Mouse (Mus musculus) urinary bladder, postnatal 36 days (tissue): ENCODE data around the gene Nfatc2.

Source experiments
- DNase-seq, 2 experiments: peaks; one replicate each; pipeline ENCODE4 v3.0.0; 2022; ENCODE audit warnings: low spot score in 2 of 2, mixed read lengths in 1 of 2

Gene Nfatc2

DNA sequence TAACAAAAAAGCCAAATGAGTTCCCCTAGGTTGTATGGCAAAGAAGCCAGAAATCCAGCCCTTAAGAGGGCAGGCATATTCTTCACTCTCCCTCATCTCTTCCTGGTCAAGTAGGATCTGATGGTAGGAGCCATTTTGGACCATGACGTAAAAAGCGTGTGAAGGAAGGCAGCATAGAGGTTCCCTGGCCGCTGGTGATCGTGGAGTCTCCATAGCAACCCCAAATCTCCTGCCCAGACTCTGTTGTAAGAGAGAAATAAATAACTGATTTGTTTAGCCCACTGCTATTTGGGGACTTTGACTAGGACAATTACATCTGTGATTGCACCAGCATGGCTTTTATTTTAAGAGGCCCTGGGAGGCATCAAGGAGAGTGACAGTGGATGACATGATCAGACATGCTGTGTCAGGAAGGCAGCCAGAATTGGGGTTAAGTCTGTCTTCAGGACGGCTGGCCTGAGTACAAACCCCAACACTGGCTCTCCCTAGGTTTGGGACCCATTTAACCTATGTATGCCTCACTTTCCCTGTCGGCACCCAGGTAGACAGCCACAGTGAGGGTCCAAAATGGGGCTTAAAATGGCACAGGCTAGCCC lies 8.3 kb upstream of the Nfatc2 start:
- no peak for DNase-seq

GRCm38 (mm10) chr2:168608125-168608564 lies 6.7 kb upstream of the Nfatc2 start:
- DNase-seq: no peak

GRCm38 (mm10) chr2:168604655-168605070 lies 3.2 kb upstream of the Nfatc2 start:
- DNase-seq: peak in 1 of 2 experiments; percentile 15

- no peak for DNase-seq
These were observed 907 bp upstream of the Nfatc2 start for GRCm38 (mm10) chr2:168602387-168602741.

DNA sequence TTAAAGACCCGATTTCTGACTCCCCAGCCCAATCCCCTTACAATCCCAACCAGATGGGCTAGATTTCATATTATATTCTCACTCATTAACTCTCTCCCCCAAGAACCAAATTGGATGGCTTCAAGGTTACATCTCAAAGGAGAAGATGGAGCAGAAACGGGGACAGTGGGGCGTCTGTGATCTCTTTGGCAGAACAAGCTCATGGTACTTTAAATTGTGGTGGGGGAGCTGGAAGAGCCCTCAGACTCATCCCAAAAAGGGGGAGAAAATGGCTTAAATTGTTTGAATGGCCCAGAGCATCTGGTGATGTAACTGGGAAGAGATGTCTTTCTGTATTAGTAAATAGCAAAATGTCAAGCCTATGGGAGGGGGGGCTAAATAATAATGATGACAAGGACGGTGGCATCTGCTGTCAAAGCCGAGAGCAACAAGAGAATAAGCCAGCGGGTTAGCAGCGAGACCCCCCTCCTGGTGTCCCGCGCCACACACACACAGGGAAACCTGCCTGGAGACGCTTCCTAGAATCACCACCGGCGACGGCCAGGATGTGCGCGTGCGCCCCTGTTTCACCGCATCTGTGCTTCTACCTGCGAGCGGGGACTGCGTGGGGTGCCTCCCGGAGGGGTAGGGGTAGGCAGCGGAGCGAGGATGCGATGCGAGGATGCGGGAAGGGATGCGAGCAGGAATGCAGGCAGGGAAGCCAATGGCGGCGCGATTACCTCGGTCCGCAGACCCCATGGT lies 537 bp downstream of the Nfatc2 start:
- DNase-seq: no peak

DNA sequence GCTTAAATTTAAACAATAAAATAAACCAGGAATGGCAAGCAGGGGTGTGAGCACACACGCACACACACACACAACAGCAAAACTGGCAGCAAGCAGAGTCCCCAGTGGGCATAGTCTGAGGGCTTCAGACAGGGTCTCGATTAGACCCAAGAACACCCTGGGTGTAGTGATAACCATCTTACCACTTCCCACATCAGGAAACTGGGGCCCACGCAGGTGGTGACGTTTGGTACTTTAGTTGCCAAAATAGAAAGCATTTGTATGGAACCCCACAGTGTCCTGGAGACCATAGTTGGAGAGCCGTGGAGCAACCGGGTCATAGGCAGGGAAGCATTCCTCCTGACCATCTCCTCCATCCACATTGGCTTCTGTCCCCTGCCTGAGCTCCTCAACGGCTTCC lies 5.8 kb downstream of the Nfatc2 start:
- no peak for DNase-seq

DNA sequence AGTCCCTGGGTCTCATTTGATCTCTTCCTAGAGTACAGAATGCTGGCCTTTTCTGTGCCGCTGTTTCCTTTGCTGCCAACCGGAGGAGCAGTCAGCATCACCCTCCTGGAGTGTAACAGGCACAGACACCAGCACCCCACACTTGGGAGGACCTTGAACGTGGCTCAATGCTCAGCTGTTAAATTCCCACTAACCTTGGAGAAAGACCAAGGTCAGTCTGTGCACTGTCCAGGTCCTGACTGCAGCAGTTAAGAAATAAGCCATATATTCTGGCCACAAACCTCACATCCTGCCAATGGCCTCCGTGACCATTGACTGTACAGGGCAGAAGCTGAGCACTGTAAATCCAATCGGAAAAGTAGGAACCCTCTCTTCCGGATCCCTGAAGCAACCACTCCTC lies 7.8 kb downstream of the Nfatc2 start:
- DNase-seq: no peak

GRCm38 (mm10) chr2:168593004-168593403 lies 8.5 kb downstream of the Nfatc2 start:
- no peak for DNase-seq

GRCm38 (mm10) chr2:168591076-168591475 lies 10.4 kb downstream of the Nfatc2 start:
- DNase-seq: no peak

GRCm38 (mm10) chr2:168590556-168590955 lies 10.9 kb downstream of the Nfatc2 start:
- DNase-seq: no peak

- DNase-seq: peak in 1 of 2 experiments; percentile 56
These were observed 11.3 kb downstream of the Nfatc2 start for GRCm38 (mm10) chr2:168590168-168590551.

- no peak for DNase-seq
These were observed 11.9 kb downstream of the Nfatc2 start for GRCm38 (mm10) chr2:168589368-168590167.

DNA sequence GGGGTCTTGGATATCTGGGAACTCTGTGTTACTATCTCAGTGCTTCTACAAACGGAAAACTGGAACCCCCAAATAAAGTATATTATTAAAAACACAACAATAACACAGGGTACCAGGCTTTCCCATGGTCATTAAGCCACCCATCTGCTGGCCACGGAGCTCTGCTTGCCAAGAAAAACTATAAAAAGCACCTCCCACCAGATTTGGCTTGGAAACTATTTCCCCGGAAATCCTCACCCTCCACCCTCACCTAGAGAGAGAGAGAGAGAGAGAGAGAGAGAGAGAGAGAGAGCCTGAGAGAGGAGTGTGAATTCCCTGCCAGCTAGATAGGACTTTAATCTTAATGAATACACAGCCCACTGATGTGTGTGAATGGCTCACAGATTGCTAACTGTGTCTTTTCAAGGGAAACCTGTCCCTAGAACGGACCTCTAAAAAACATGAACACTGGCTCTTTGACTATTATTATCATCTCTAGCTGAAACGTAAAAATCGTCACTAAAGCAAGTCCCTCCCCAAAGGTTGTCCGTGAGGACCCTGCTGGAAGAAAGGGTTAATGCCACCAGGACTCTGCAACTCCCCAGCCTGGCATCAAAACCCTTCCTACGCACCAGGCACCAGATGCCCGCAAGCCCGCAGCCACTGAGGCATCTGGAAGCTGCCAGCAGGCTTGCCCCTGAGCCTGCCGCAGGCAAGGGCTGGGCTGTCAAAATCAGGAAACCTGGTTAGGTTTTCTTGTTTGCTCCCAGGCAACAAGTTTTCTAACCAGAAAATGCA lies 12.7 kb downstream of the Nfatc2 start:
- no peak for DNase-seq

DNA sequence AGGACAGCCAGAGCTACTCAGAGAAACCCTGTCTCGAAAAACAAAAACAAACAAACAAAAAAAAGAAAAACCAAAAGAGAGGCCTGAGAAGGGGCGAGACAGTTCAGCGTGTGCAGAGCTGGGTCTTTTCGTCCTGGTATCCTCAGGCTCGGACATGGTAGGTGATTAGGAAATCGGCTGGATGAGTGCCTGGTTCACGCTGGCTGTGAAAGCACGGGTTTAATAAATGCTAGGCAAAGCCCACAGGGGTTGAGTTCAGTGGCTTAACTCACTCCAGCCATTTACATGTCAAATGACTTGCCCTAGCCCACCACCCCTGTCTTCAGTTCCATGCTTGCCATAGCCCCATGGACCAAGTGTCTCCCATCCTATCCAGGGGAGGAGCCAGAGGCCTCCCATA lies 14.3 kb downstream of the Nfatc2 start:
- peak in 1 of 2 experiments; percentile 48 for DNase-seq

GRCm38 (mm10) chr2:168586512-168586911 lies 14.9 kb downstream of the Nfatc2 start:
- DNase-seq: no peak

DNA sequence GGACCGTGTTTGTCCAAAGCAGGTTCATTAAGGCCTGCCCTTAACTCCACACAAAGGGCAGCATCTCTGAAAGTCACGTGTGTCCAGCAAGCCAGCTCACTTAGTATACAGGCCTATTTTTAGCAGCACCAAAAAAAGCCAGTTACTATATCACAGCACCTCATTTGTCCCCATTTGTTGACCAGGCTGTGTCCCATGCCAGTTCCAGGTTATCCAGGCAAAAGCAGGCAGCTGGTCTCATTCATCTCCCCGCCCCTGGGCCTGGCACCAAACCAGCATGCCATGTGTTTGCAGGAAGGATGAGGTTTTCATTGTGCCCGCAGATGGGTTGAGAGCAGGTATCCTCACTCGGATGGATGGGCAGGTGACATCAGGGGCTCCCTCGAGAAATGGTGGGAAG lies 16.6 kb downstream of the Nfatc2 start:
- DNase-seq: no peak

DNA sequence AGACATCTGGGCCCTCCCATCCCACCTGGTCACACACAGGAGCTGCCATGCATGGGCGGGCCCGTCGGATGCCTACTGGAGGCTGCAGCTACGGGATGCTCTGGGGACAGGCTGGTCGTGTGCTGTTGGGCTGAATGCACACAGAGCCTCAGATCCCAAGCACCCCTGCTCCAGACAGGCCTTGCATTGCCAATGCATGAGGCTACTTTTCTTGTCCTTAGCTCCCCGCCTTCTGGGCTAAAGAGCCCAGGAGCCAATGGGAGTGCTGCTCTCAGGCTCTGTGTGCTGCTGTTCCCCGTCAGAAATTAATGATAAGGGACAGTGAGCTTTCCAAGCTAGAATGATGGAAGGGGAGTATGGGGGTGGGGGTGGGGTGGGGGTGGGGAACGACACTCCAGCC lies 17.0 kb downstream of the Nfatc2 start:
- no peak for DNase-seq

DNA sequence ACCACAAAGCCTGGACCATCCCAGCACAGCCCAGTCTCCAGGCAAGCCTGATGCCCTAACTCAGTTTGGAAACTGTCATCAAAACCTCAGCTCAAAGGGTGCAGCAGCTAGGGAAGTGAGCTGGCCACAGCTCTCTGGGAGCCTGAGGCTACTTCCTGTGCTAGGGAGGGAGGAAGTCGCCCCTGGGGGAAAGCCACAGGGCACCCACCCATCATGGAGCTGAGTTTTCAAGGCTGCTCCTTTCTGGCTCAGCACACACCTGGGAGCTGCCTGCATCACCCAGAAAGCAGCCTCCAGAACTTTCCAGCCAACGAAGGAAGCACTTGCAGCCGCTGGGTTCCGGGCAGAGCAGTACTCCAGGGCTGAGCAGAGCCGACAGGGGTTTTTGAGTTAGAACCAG lies 18.4 kb downstream of the Nfatc2 start:
- no peak for DNase-seq

DNA sequence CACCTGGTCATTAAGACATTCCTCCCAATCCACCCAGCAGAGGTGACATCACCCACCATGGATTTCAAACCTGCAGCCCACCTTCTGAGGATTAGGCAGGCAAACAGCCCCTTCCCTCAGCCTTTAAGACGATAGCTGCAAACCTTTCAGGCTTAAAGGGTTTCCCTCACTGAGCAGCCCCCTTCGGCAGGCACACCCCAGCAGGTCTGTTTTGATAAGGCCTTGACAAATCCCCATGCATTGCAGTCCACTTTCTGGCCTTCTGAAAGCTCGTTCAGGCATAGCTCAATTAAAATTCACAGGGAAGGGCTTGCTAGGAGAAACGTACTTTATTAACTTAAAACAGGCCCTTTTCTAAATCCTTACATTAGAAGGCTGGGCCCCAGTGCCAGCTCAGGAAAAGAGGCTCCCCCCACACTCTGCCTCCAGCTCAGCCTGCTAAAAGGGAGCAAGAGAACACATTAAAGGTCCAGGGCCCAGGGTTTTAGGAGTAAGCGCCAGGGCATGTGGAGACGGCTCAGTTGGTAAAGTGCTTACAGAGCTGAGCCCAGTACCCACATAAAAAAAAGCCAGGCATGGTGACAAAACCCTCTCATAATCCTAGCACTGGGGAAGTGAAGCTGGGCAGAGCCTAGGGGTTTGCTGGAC lies 20.1 kb downstream of the Nfatc2 start:
- DNase-seq: no peak

- DNase-seq: no peak
These were observed 21.1 kb downstream of the Nfatc2 start for GRCm38 (mm10) chr2:168580295-168580915.

DNA sequence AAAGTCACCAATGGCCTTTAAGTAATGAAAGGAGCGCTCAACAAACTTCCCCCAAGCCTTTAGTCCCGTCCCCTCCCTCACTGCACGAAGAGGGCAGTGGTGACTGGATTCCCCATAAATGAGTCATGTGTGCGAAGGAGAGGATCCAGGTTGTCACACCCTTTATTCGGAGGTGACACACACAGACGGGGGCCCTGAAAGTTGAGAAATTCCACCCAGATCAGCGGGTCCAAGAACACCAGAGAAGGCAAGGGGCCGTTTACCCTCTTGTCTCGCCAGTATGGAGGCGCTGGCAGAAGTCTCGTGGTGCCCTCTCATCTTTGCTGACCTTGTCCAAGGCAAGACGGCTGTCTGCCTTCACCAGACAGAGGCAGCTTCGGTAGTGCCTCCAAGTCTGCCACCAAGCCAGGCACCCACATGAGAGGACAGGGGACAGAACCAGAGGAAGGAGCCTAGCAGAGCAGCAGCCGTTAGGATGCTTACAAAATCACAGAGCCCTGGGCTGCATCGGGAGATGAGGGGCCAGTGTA lies 21.8 kb downstream of the Nfatc2 start:
- no peak for DNase-seq
